Mouse (Mus musculus) right cerebral cortex, postnatal 10 days (tissue): Measurements from ENCODE around the gene Hoxb9.

Experiments used
- DNase-seq, 2 experiments: peaks; one replicate each; pipeline ENCODE4 v3.0.0; 2021; ENCODE audit warnings: low spot score in 2 of 2

Gene Hoxb9

GRCm38 (mm10) chr11:96284774-96285734 is 13.8 kb downstream of the Hoxb9 start:
- no peak for DNase-seq

- no peak for DNase-seq
These were observed 14.8 kb downstream of the Hoxb9 start, which contains the start of gene Hoxb7 for GRCm38 (mm10) chr11:96285771-96286738. TSS of gene Hoxb7 (plus strand) at chr11:96286623.

GRCm38 (mm10) chr11:96286739-96287385 is 15.6 kb downstream of the Hoxb9 start:
- no peak for DNase-seq

GRCm38 (mm10) chr11:96287411-96287810 is 16.2 kb downstream of the Hoxb9 start:
- DNase-seq = no peak

- no peak for DNase-seq
These were observed 17.4 kb downstream of the Hoxb9 start for GRCm38 (mm10) chr11:96288455-96289221.

GRCm38 (mm10) chr11:96289293-96289692 is 18.0 kb downstream of the Hoxb9 start:
- no peak for DNase-seq

- DNase-seq = no peak
These were observed 18.6 kb downstream of the Hoxb9 start for GRCm38 (mm10) chr11:96289837-96290236.

- no peak for DNase-seq
These were observed 19.6 kb downstream of the Hoxb9 start for GRCm38 (mm10) chr11:96290705-96291355.

GRCm38 (mm10) chr11:96291681-96292564 is 20.7 kb downstream of the Hoxb9 start, which contains the start of gene Hoxb6:
TSS of gene Hoxb6 (plus strand) at chr11:96292476.
- no peak for DNase-seq

- no peak for DNase-seq
These were observed 21.5 kb downstream of the Hoxb9 start for GRCm38 (mm10) chr11:96292565-96293301.

- DNase-seq = no peak
These were observed 22.2 kb downstream of the Hoxb9 start for GRCm38 (mm10) chr11:96293302-96293921.

- DNase-seq = peak; percentile 43 to 62
These were observed 23.2 kb downstream of the Hoxb9 start for GRCm38 (mm10) chr11:96294245-96295091.

- DNase-seq = no peak
These were observed 24.0 kb downstream of the Hoxb9 start for GRCm38 (mm10) chr11:96295092-96295835.

- DNase-seq = no peak
These were observed 25.7 kb downstream of the Hoxb9 start for GRCm38 (mm10) chr11:96296997-96297396.

GRCm38 (mm10) chr11:96297428-96297827 is 26.2 kb downstream of the Hoxb9 start:
- DNase-seq = no peak

GRCm38 (mm10) chr11:96297968-96298635 is 26.8 kb downstream of the Hoxb9 start:
- DNase-seq = no peak
